Mouse (Mus musculus) kidney, embryonic 16.5 days (tissue): Measurements from ENCODE around the gene Iqschfp. TPM values are rescaled to one million over a fixed set of nuclear protein-coding genes. Genes with fewer than 3 reads are reported as not detected.

Experiments
- ATAC-seq: fragments of 200-750 bp; cut with Nextera tagmentation; 2 replicates; pipeline ENCODE4 v1.8.0; 2017; ENCODE audit warnings: moderate TSS enrichment; ENCODE audit not compliant: low FRiP score, low TSS enrichment
- H3K27ac ChIP-seq: fragments of 300-500 bp; sonication (generic); 2 replicates; pipeline ENCODE4 v1.5.1; 2014; ENCODE audit warnings: low read length
- H3K27me3 ChIP-seq: fragments of 300-500 bp; sonication (generic); 2 replicates; pipeline ENCODE4 v1.6.1; 2014; ENCODE audit warnings: low read length, control low read depth, mixed read lengths; ENCODE audit not compliant: insufficient read depth
- H3K36me3 ChIP-seq: fragments of 300-500 bp; sonication (generic); 2 replicates; pipeline ENCODE4 v1.6.1; 2014; ENCODE audit warnings: low read length, control low read depth, mixed read lengths; ENCODE audit not compliant: insufficient read depth
- H3K4me1 ChIP-seq: fragments of 300-500 bp; sonication (generic); 2 replicates; pipeline ENCODE4 v1.6.1; 2014; ENCODE audit warnings: low read length, control low read depth, mixed read lengths; ENCODE audit not compliant: insufficient read depth
- H3K4me2 ChIP-seq: fragments of 300-500 bp; sonication (generic); replicated peaks from 2 replicates; pipeline ENCODE4 v1.6.1; 2014; ENCODE audit warnings: low read depth, low read length
- H3K4me3 ChIP-seq: fragments of 300-500 bp; sonication (generic); 2 replicates; pipeline ENCODE4 v1.5.1; 2014; ENCODE audit warnings: mild to moderate bottlenecking, low read length
- H3K9ac ChIP-seq: fragments of 300-500 bp; sonication (generic); replicated peaks from 2 replicates; pipeline ENCODE4 v1.6.1; 2014; ENCODE audit warnings: low read length
- H3K9me3 ChIP-seq: fragments of 300-500 bp; sonication (generic); 2 replicates; pipeline ENCODE4 v1.6.1; 2016; ENCODE audit warnings: low read length, control low read depth
- WGBS: fragments of 180-500 bp; shearing (Covaris S2); extraction: QIAGEN DNeasy Blood & Tissue Kit; methylation state at CpG from one replicate; pipeline ENCODE4 v1.1.7; 2014; 5-methylcytosine and 5-hydroxymethylcytosine counted together
- polyA plus RNA-seq: library from polyadenylated mRNA; unstranded; fragments of >200 nt; fragmentation: Nextera tagmentation; extraction: Ambion mirVana; gene quantifications from 2 replicates; pipeline ENCODE4 v1.2.1, GENCODE M21; 2015

The Iqschfp gene
- polyA plus RNA-seq, 1 experiment from 2014 or later = not detected

GRCm38 (mm10) chr3:68514120-68514497, 622.1 kb downstream of the Iqschfp start:
- Histone ChIP-seq H3K4me2 (no peak overlapping the region), H3K4me3 (no peak overlapping the region), H3K36me3 (no peaks in the 10 kb centered on the region), H3K27ac (no peak overlapping the region), H3K9me3 (no peaks in the 10 kb centered on the region), H3K9ac (no peak overlapping the region), H3K27me3 (no peaks in the 10 kb centered on the region), H3K4me1 (peaks cover 26% of the 10 kb centered on the region)
- 80% methylated on average over 3 of the region's 3 CpGs for WGBS
- ATAC-seq = no peak

GRCm38 (mm10) chr3:68514717-68515116, 622.7 kb downstream of the Iqschfp start:
- 80% methylated on average over 3 of the region's 3 CpGs for WGBS
- Histone ChIP-seq H3K9me3 (no peaks in the 10 kb centered on the region), H3K4me3 (no peak overlapping the region), H3K4me2 (no peak overlapping the region), H3K36me3 (no peaks in the 10 kb centered on the region), H3K9ac (no peak overlapping the region), H3K27me3 (no peaks in the 10 kb centered on the region), H3K4me1 (peaks cover 24% of the 10 kb centered on the region), H3K27ac (no peak overlapping the region)
- ATAC-seq = no peak

GRCm38 (mm10) chr3:68516393-68517081, 624.5 kb downstream of the Iqschfp start:
- Histone ChIP-seq H3K36me3 (no peaks in the 10 kb centered on the region), H3K9ac (no peak overlapping the region), H3K4me3 (no peak overlapping the region), H3K27me3 (no peaks in the 10 kb centered on the region), H3K4me1 (peaks cover 24% of the 10 kb centered on the region), H3K27ac (no peak overlapping the region), H3K4me2 (no peak overlapping the region), H3K9me3 (no peaks in the 10 kb centered on the region)
- no peak for ATAC-seq
- WGBS = 78% methylated on average over 12 of the region's 12 CpGs

DNA sequence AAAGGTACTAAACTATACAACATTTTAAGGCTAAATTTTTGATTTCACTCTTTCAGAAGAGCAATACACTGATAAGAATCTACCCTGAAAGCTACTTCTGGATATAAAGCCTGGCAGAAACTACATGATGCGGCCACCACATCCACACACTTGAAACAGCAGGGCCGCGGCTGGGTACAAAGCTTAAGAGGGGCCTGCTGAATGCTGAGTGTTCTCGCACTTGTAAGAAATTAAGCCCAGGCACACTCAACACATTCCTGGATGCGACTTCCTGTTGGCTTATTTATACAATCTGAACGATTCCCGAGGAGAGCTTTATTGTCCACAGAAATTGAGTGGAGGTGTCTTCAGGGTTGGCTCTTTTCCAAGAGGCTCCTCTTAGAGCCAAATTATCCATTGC, 625.2 kb downstream of the Iqschfp start:
- 54% methylated on average over 7 of the region's 7 CpGs for WGBS
- Histone ChIP-seq H3K4me2 (no peak overlapping the region), H3K27me3 (no peaks in the 10 kb centered on the region), H3K4me3 (no peak overlapping the region), H3K9ac (no peak overlapping the region), H3K9me3 (no peaks in the 10 kb centered on the region), H3K4me1 (peaks cover 20% of the 10 kb centered on the region), H3K36me3 (no peaks in the 10 kb centered on the region), H3K27ac (no peak overlapping the region)
- no peak for ATAC-seq

DNA sequence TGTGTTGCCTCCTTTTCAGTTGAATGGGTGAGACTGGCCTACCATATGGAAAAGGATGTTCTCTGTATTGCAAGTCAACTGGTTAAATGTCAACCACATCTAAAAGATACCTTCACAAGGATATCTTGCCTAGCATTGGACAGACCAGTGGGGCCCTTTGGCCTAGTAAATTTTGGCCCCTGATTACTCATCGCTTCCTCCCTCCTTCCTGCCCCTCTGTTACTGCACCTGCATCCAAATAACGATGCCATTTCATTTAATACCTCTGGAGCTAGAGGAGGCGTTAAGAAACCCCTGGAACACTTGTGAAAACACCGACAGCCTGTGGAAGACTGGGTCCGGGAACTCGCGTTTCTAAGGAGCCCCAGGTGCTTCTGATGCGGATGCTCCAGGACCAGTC, 626.0 kb downstream of the Iqschfp start:
- no peak overlapping the region for H3K4me2 ChIP-seq
- peaks cover 13% of the 10 kb centered on the region for H3K4me1 ChIP-seq
- no peaks in the 10 kb centered on the region for H3K36me3 ChIP-seq
- H3K27me3 ChIP-seq = no peaks in the 10 kb centered on the region
- H3K9me3 ChIP-seq = no peaks in the 10 kb centered on the region
- no peak overlapping the region for H3K27ac ChIP-seq
- H3K4me3 ChIP-seq = no peak overlapping the region
- WGBS = 84% methylated on average over 8 of the region's 8 CpGs
- no peak overlapping the region for H3K9ac ChIP-seq
- no peak for ATAC-seq

DNA sequence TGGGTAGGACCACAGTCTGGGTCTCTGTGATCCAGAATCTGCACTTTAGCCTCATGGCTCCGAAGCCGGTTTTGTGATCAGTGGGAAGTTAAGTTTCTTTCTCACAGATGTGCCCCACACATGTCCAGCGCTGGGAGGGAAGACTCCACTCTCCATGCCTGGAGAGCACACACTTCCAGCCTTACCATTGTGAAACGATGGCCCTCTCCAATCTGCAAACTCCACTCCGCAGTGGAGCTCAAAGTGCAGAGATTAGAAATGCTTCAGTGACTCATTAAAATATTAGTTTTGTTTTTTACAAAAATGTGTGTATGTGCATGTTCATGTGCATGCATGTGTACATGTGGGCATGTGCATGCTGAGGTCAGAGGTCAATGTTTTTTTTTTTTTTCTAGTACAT, 626.6 kb downstream of the Iqschfp start:
- Histone ChIP-seq H3K27ac (no peak overlapping the region), H3K27me3 (no peaks in the 10 kb centered on the region), H3K9ac (no peak overlapping the region), H3K9me3 (no peaks in the 10 kb centered on the region), H3K4me2 (no peak overlapping the region), H3K4me1 (peaks cover 10% of the 10 kb centered on the region), H3K4me3 (no peak overlapping the region), H3K36me3 (no peaks in the 10 kb centered on the region)
- WGBS = 85% methylated on average over 5 of the region's 5 CpGs
- ATAC-seq = no peak

DNA sequence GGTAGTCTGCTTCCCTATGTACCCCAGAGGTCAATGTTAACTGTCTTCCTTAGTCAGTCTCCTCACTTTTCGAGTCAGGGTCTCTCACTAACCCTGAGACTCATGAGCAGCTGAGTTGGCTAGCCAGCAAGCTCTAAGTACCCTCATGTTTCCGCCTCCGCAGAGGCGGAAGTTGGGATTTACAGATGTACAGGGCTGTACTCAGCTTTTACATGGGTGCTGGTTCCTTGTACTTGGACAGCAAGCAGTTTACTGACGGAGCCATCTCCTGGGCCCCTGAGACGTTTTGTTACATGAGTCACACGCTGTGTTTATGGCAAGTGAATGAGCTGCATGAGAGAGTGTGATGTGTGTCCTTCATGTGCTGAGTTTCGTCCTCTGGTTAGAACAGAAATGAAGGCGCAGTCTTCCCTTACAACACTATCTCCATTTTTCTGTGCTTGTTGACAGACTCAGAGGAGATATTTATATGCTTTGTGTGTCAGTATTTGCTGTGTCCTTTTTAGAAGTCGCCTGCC, 633.4 kb downstream of the Iqschfp start:
- 86% methylated on average over 10 of the region's 10 CpGs for WGBS
- H3K4me1 ChIP-seq = no peaks in the 10 kb centered on the region
- H3K27ac ChIP-seq = no peak overlapping the region
- H3K4me2 ChIP-seq = no peak overlapping the region
- H3K36me3 ChIP-seq = no peaks in the 10 kb centered on the region
- H3K9ac ChIP-seq = no peak overlapping the region
- no peaks in the 10 kb centered on the region for H3K27me3 ChIP-seq
- H3K4me3 ChIP-seq = no peak overlapping the region
- H3K9me3 ChIP-seq = no peaks in the 10 kb centered on the region
- no peak for ATAC-seq

DNA sequence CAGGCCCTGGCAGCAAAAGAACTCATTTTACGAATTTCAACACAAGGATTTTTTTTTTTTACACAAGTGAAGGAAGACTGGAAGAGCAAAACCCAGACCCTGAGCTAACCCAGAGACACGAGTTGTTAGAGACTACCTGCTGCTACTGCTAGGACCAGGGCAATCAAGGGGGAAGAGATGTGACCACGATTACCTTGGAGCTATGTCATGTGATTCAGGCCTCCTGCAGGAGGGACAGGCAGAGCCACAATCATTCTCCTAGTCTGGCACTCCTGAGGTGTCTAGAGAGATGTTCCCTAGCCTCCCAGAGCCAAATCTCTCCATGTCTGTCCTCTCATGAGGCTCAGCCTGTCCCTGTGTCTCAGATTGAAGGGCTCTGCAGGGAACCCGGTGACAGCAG, 634.4 kb downstream of the Iqschfp start:
- Histone ChIP-seq H3K4me3 (no peak overlapping the region), H3K27me3 (no peaks in the 10 kb centered on the region)

DNA sequence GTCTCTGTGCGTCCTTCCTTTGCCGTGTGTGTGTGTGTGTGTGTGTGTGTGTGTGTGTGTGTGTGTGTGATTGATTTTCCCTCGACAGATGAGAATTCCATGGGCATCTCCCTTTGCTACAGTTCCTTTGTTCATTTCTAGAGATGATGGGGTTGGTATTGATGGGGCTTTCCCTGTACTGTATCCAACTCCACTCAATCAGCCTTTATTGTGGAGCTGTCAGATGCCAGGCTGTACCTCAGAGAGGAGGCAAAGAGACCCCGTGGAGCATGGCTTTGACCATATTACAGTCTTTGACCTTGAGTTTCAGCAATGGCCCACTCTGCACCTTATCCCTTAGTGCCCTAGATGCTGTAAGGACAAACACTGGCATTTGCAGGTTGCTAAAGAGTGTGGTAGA, 635.1 kb downstream of the Iqschfp start:
- H3K4me3 ChIP-seq = no peak overlapping the region
- H3K4me1 ChIP-seq = no peaks in the 10 kb centered on the region
- ATAC-seq = no peak
- no peaks in the 10 kb centered on the region for H3K27me3 ChIP-seq
- H3K4me2 ChIP-seq = no peak overlapping the region
- H3K27ac ChIP-seq = no peak overlapping the region
- H3K9ac ChIP-seq = no peak overlapping the region
- H3K9me3 ChIP-seq = no peaks in the 10 kb centered on the region
- 76% methylated on average over 4 of the region's 4 CpGs for WGBS
- H3K36me3 ChIP-seq = no peaks in the 10 kb centered on the region

More for the DNA sequence above, 634.4 kb downstream of the Iqschfp start:
- H3K4me2 ChIP-seq = no peak overlapping the region
- H3K27ac ChIP-seq = no peak overlapping the region
- 51% methylated on average over 4 of the region's 4 CpGs for WGBS
- H3K9me3 ChIP-seq = no peaks in the 10 kb centered on the region
- ATAC-seq = no peak
- no peak overlapping the region for H3K9ac ChIP-seq
- no peaks in the 10 kb centered on the region for H3K36me3 ChIP-seq
- no peaks in the 10 kb centered on the region for H3K4me1 ChIP-seq

DNA sequence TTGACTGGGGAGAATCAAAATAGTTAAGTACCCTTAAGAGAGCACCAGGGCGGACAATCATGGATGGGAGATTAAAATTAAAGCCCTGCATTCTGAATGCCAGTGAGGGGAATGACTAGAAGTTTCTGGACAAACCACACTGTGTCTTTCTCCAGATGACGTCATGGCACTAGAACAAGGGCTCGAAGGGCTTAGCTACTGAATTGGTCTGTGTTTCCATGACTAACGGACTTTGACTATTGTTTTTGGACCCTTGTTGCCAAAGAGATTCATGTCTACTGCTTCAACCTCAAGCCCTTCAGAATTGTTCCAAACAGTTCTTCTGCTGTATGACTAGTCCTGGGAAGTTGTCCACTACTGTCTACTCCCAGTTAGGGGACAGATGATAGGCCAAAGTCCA, 639.9 kb downstream of the Iqschfp start:
- H3K9me3 ChIP-seq = peaks cover 5% of the 10 kb centered on the region; the same call in 1 of the 2 replicates

More for the DNA sequence above, 639.9 kb downstream of the Iqschfp start:
- Histone ChIP-seq H3K36me3 (no peaks in the 10 kb centered on the region), H3K4me2 (no peak overlapping the region), H3K4me3 (no peak overlapping the region), H3K9ac (no peak overlapping the region), H3K27ac (no peak overlapping the region), H3K27me3 (no peaks in the 10 kb centered on the region), H3K4me1 (no peaks in the 10 kb centered on the region; the same call in 1 of the 2 replicates)
- WGBS = 84% methylated on average over 4 of the region's 4 CpGs
- ATAC-seq = no peak
